Mouse (Mus musculus) heart, embryonic 13.5 days (tissue): ENCODE measurements at regions not wholly inside any gene's neighbourhood (a gene's known extent, or its start where the extent isn't known, plus 50 kb on each side); places are given as distances from the start of the nearest gene placed in this dataset.

Experiments used
- ATAC-seq: fragments of 200-750 bp; cut with Nextera tagmentation; 2 replicates; pipeline ENCODE4 v1.8.0; 2017; ENCODE audit warnings: moderate TSS enrichment; ENCODE audit not compliant: insufficient number of reproducible peaks, low FRiP score, low TSS enrichment; ENCODE audit errors: extremely low read depth
- H3K27ac ChIP-seq: fragments of 300-500 bp; sonication (generic); replicated peaks from 2 replicates; pipeline ENCODE4 v1.5.1; 2015; ENCODE audit warnings: moderate library complexity, mild to moderate bottlenecking, inconsistent platforms
- H3K27me3 ChIP-seq: fragments of 300-500 bp; sonication (generic); replicated peaks from 2 replicates; pipeline ENCODE4 v1.6.1; 2015; ENCODE audit warnings: mild to moderate bottlenecking, inconsistent platforms
- H3K36me3 ChIP-seq: fragments of 300-500 bp; sonication (generic); 2 replicates; pipeline ENCODE4 v1.6.1; 2015; ENCODE audit warnings: mild to moderate bottlenecking, inconsistent platforms
- H3K4me1 ChIP-seq: fragments of 300-500 bp; sonication (generic); 2 replicates; pipeline ENCODE4 v1.6.1; 2015; ENCODE audit warnings: inconsistent platforms
- H3K4me2 ChIP-seq: fragments of 300-500 bp; sonication (generic); 2 replicates; pipeline ENCODE4 v1.6.1; 2015; ENCODE audit warnings: inconsistent platforms, mild to moderate bottlenecking, moderate library complexity
- H3K4me3 ChIP-seq: fragments of 300-500 bp; sonication (generic); 2 replicates; pipeline ENCODE4 v1.5.1; 2015; ENCODE audit warnings: moderate library complexity, mild to moderate bottlenecking, inconsistent platforms
- H3K9ac ChIP-seq: fragments of 300-500 bp; sonication (generic); 2 replicates; pipeline ENCODE4 v1.6.1; 2015; ENCODE audit warnings: inconsistent platforms, mild to moderate bottlenecking, moderate library complexity
- H3K9me3 ChIP-seq: fragments of 300-500 bp; sonication (generic); 2 replicates; pipeline ENCODE4 v1.6.1; 2016; ENCODE audit warnings: inconsistent platforms
- WGBS: fragments of 180-500 bp; shearing (Covaris S2); methylation state at CpG from one replicate; pipeline ENCODE4 v1.1.7; 2015; ENCODE audit warnings: mixed read lengths; 5-methylcytosine and 5-hydroxymethylcytosine counted together

DNA sequence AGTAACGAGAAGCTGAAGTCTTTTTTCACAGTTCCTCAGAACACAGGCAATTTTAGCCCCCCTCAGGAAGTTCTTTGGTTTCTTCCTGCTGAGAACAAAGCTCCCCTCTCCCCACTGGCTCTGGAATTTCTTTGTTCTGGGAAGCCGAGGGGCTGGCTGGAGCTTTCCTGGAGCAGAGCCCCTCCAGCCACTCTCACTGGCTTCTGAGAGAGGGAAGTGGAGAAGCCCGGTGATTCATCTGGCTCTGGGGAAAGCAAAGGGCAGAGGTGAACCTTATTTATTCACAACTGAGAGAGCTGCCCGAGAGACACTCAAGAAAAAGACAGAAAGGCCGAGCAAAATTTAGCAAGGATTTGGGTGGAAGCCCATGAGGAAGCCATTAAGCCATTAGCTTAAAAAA lies 63.9 kb downstream of the Ddx3x start:
- Histone ChIP-seq H3K9me3 (no peaks in the 10 kb centered on the region), H3K4me1 (peaks cover 16% of the 10 kb centered on the region), H3K27ac (peak overlapping the region; percentile 92), H3K36me3 (no peaks in the 10 kb centered on the region), H3K4me2 (peak overlapping the region; percentile 70), H3K4me3 (no peak overlapping the region), H3K27me3 (peaks cover 63% of the 10 kb centered on the region), H3K9ac (peak overlapping the region; percentile 24; the same call in 1 of the 2 replicates)
- no peak for ATAC-seq
- 8% methylated on average over 5 of the region's 5 CpGs for WGBS

DNA sequence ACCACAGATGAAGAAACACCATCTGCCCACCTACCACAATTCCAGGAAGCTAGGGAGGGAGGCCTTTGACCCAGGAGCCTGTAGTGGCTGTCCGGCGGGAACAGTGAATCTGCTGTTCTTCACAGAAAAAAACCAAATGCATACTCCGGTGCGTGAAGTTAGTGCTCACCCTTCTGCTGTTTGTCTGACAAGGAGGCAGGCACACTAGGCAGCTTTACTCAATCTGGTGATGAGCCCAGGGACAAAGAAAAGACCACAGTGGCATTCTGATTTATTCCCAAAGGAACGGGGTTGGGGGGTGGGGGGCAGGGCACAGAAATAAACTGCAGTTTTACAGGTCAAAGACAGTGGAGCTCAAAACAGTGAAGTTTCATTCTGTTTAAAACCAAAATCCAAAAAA lies 64.4 kb downstream of the Ddx3x start:
- H3K9me3 ChIP-seq = no peaks in the 10 kb centered on the region
- peak overlapping the region; percentile 70 for H3K4me2 ChIP-seq
- ATAC-seq = no peak
- 15% methylated on average over 5 of the region's 5 CpGs for WGBS
- peaks cover 16% of the 10 kb centered on the region for H3K4me1 ChIP-seq
- H3K36me3 ChIP-seq = no peaks in the 10 kb centered on the region
- H3K27ac ChIP-seq = peak overlapping the region; percentile 92
- no peak overlapping the region for H3K4me3 ChIP-seq
- H3K27me3 ChIP-seq = peaks cover 68% of the 10 kb centered on the region
- H3K9ac ChIP-seq = 0 out of 2 replicates have a peak overlapping the region, but pooled peaks have one; percentile 24

DNA sequence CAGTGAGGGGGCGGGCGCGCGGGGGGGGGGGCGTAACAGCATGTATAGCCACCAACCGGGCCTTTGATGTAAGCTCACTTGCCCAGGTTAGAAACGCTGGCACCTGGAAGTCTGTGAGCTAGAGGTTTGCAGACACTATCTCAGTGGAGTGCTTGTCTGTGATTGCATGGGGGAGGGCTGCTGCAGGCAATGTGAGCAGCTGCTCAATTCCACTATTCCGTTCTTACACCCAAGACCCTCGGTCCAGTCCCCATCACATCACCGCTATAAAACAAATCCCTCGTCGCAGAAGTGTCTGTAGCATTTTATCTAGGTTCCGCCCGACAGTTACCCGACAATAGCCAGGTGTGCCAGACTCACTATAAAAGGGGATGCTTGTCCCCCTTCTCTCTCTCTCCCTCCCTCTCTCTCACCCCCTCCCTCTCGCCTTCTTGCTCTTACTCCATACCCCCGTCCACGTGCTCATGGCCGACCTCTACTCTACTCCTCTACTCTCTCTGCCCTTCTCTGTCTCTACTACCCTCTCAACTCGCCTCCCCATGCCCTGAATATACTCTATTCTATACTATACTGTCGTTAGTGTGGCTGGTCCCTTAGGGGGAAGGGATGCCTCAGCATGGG lies 65.4 kb downstream of the Ddx3x start:
- H3K9me3 ChIP-seq = no peaks in the 10 kb centered on the region
- peak overlapping the region; percentile 70 for H3K4me2 ChIP-seq
- ATAC-seq = no peak
- H3K9ac ChIP-seq = peak overlapping the region; percentile 67
- WGBS = 10% methylated on average over 17 of the region's 21 CpGs
- H3K4me3 ChIP-seq = peak overlapping the region; percentile 53
- H3K27ac ChIP-seq = peak overlapping the region; percentile 92
- no peaks in the 10 kb centered on the region for H3K36me3 ChIP-seq
- H3K27me3 ChIP-seq = peaks cover 78% of the 10 kb centered on the region
- peaks cover 16% of the 10 kb centered on the region for H3K4me1 ChIP-seq

DNA sequence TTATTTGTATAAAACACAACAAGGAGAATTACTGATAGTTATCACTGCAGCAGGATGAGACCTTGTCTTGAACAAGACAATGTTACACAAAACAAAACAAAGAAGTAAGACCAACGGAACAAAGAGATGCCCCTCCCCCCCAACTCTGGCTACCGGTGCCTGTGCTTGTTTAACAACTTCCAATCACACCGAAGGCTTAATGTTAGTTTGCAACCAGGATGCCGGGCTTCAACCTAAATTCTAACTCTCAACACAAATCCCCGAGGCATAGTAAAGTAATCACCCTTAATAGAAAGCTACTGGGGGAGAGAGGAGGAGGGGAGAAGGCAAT lies 65.9 kb downstream of the Ddx3x start:
- peak overlapping the region; percentile 92 for H3K27ac ChIP-seq
- no peaks in the 10 kb centered on the region for H3K9me3 ChIP-seq
- peak overlapping the region; percentile 53 for H3K4me3 ChIP-seq
- H3K4me2 ChIP-seq = peak overlapping the region; percentile 70
- H3K27me3 ChIP-seq = peaks cover 83% of the 10 kb centered on the region
- peak overlapping the region; percentile 67 for H3K9ac ChIP-seq
- WGBS = 3% methylated on average over 5 of the region's 5 CpGs
- H3K36me3 ChIP-seq = no peaks in the 10 kb centered on the region
- ATAC-seq = no peak
- peaks cover 16% of the 10 kb centered on the region for H3K4me1 ChIP-seq

DNA sequence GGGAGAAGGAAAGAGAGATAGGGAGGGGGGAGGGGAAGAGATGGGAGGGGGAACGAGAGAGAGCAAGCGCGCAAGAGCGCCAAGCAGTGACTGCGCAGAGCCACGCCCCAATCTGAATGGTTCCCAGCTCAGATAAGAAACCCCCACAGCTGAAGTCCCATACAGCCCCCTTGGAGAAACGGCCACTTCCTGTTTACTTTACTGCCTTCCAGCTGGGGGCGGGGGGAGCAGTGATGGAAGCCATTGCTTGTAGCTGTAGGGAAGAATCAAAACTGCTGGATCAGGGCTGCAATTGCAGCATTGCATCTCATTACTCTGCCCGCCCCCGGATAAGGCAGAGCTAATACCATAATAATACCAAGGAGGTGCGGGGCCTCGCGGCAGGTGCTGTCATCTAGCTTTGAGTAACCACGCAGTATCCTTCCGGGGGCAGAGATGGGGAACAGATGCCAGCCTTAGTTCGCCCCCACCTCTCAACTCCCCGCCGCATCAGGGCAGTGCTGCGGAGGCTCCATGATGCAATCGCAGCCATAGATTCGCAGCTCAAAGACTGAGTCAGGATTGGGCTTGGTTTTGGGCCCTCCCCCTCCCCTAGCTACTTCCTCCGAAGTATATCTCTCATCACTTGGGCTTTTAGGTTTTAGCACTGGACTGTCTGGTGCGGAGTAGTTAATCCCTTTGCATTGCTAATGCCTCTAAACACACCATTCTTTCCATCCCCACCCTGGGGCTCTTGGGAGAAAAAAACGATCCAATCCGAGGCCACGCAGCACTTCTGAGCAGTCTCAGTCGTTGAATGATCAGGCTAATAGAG lies 66.5 kb downstream of the Ddx3x start:
- Histone ChIP-seq H3K4me3 (peak overlapping the region; percentile 53), H3K27me3 (peaks cover 88% of the 10 kb centered on the region), H3K27ac (peak overlapping the region; percentile 92), H3K4me1 (peaks cover 16% of the 10 kb centered on the region), H3K36me3 (no peaks in the 10 kb centered on the region), H3K4me2 (peak overlapping the region; percentile 70), H3K9me3 (no peaks in the 10 kb centered on the region), H3K9ac (peak overlapping the region; percentile 75)
- peak; percentile 66; the same call in 1 of the 2 replicates for ATAC-seq
- WGBS = 7% methylated on average over 27 of the region's 27 CpGs

DNA sequence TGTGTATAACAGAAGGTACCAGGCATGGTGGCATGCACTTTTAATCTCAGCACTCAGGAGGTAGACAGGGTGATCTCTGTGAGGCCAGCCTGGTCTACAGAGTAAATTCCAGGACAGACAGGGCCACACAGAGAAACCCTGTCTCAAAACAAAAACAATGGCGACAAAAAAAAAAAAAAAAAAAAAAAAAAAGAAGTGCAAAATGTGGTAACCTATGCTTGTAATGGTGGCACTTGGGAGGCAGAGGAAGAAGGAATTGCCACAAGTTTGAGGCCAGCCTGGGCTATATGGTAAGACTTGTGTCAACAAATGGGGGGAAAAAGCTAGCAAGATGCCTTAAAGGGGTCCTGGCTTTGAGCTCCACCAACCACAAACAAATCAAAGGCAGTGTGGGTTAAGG lies 67.6 kb downstream of the Ddx3x start:
- Histone ChIP-seq H3K9ac (no peak overlapping the region), H3K27ac (no peak overlapping the region), H3K9me3 (no peaks in the 10 kb centered on the region), H3K36me3 (no peaks in the 10 kb centered on the region), H3K4me1 (peaks cover 16% of the 10 kb centered on the region), H3K4me2 (no peak overlapping the region), H3K27me3 (peaks cover 97% of the 10 kb centered on the region), H3K4me3 (no peak overlapping the region)
- ATAC-seq = no peak
- 83% methylated on average over 1 of the region's 1 CpGs for WGBS

DNA sequence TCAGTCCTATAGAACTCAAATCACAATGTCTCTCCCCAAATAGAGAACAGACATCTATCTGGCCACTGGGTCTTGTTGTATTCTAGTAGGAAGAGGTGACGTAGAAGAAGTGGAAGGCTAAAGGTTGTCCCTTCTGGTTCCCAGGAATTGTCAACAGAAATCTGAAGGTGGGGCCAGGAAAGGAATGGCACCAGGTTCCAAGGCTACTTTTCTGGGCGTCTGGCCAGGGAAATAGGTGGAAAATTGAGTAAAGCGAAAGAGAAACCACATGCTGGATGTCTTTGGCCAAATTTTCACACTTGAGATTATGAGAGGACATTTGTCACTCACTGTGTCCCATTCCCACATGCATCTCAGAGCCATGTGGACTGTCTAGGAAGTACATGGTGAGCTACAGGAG lies 69.7 kb downstream of the Ddx3x start:
- no peak for ATAC-seq
- Histone ChIP-seq H3K4me1 (peaks cover 6% of the 10 kb centered on the region), H3K36me3 (no peaks in the 10 kb centered on the region), H3K9me3 (no peaks in the 10 kb centered on the region), H3K9ac (no peak overlapping the region), H3K27me3 (peaks cover 96% of the 10 kb centered on the region), H3K4me2 (no peak overlapping the region), H3K4me3 (no peak overlapping the region), H3K27ac (no peak overlapping the region)
- 63% methylated on average over 3 of the region's 3 CpGs for WGBS

DNA sequence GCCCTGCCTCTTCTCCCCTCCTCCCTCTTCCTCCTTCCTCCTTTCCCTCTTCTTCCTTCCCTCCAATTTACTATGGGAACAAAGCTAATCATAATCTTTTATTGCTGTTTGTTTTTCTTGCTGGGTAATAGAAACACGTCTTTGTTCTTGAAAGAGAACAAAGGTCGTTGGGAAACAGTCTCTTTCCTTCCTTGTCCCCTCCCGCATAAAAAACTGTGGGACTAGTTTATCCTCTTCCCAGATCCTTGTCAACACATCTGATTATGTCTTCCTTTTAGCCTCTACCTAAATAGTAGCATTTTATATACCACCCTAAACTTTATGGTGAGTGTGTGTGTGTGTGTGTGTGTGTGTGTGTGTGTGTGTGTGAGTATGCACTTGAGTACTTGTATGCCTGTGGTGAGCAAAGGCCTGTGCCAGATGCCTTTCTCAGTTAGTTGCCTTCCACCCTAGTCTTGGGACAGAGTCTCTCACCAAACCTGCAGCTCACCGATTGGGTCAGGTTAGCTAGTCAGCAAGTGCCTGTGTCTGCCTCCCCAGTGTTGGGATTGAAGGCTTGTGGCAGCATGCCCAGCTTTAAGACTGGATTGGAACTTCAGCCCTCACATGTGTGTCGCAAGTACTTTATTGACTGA lies 76.5 kb downstream of the Ddx3x start:
- no peak overlapping the region for H3K4me3 ChIP-seq
- no peaks in the 10 kb centered on the region for H3K9me3 ChIP-seq
- no peak overlapping the region for H3K27ac ChIP-seq
- H3K36me3 ChIP-seq = no peaks in the 10 kb centered on the region
- H3K27me3 ChIP-seq = peaks cover 71% of the 10 kb centered on the region
- no peaks in the 10 kb centered on the region for H3K4me1 ChIP-seq
- no peak overlapping the region for H3K4me2 ChIP-seq
- no peak for ATAC-seq
- 58% methylated on average over 5 of the region's 5 CpGs for WGBS
- H3K9ac ChIP-seq = no peak overlapping the region

DNA sequence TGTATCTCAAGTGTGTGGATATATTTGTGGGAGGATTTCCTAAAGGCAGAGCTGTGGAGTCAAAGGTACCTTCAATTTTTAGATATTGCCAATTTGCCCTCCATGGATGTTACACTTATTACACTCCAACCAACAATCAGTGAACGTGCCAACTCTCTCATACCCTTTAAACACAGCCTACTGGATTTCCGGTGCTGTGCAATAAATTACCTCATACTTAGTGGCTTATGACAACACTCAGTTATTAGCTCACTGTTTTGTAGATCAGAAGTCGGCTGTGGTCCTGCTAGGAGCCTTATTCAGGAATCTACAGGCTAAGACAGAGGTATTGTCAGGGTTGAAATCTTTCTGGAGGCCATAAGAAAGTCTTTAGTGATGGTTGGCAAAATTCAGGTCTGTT lies 77.2 kb downstream of the Ddx3x start:
- H3K27me3 ChIP-seq = peaks cover 70% of the 10 kb centered on the region
- no peak for ATAC-seq
- H3K36me3 ChIP-seq = no peaks in the 10 kb centered on the region
- H3K27ac ChIP-seq = no peak overlapping the region
- 72% methylated on average over 3 of the region's 3 CpGs for WGBS
- H3K9me3 ChIP-seq = no peaks in the 10 kb centered on the region
- no peak overlapping the region for H3K4me2 ChIP-seq
- no peak overlapping the region for H3K4me3 ChIP-seq
- H3K9ac ChIP-seq = no peak overlapping the region
- no peaks in the 10 kb centered on the region for H3K4me1 ChIP-seq

DNA sequence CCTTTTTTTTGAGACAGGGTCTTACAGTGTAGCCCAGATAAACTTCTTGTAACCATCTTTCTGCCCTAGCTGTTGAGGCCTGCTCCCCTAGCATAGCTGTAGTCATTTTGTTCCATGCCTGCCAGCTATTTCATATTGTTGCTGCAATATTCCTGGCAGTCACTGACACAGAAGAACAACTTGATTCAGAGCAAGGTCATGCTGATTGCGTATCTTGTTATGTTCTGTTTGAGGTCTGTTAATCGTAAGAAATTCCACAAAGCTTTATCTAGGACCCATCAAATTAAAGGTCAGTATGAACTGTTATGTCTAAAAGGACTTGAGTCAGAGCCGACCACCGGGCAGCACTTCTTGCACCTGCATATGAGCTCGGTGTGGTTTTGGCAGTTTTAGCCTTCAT lies 79.7 kb downstream of the Ddx3x start:
- H3K4me3 ChIP-seq = no peak overlapping the region
- H3K27me3 ChIP-seq = peaks cover 63% of the 10 kb centered on the region
- no peaks in the 10 kb centered on the region for H3K4me1 ChIP-seq
- H3K36me3 ChIP-seq = no peaks in the 10 kb centered on the region
- H3K27ac ChIP-seq = no peak overlapping the region
- no peak overlapping the region for H3K4me2 ChIP-seq
- 79% methylated on average over 5 of the region's 5 CpGs for WGBS
- H3K9ac ChIP-seq = no peak overlapping the region
- ATAC-seq = no peak
- no peaks in the 10 kb centered on the region for H3K9me3 ChIP-seq

DNA sequence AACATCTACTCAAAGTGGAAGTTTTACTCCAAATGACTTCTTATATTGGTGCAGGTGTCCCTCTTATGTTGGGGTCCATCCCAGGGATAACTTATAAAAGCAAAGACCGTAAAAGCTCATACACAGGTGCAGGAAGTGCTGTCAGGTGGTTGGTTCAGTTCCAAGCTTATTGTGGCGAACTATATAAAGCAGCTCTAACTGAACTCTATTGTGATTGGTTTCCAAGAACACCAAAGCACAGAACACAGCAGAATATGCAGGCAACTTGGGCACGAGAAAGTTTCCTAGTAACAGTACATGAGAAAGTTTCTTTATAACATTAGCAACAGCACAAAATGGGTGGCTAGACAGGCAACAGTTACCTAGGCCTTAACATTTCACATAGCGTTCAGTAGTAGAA lies 89.5 kb downstream of the Ddx3x start:
- no peak overlapping the region for H3K4me2 ChIP-seq
- no peaks in the 10 kb centered on the region for H3K36me3 ChIP-seq
- no peak overlapping the region for H3K4me3 ChIP-seq
- no peak overlapping the region for H3K9ac ChIP-seq
- 78% methylated on average over 4 of the region's 4 CpGs for WGBS
- H3K4me1 ChIP-seq = no peaks in the 10 kb centered on the region
- peaks cover 50% of the 10 kb centered on the region for H3K27me3 ChIP-seq
- ATAC-seq = no peak
- H3K9me3 ChIP-seq = no peaks in the 10 kb centered on the region
- no peak overlapping the region for H3K27ac ChIP-seq
